Mouse (Mus musculus) urinary bladder, postnatal 36 days (tissue): Measurements from ENCODE around the gene Nfyb.

Source experiments
- DNase-seq, 2 experiments: peaks; one replicate each; pipeline ENCODE4 v3.0.0; 2022; ENCODE audit warnings: low spot score in 2 of 2, mixed read lengths in 1 of 2

Nfyb gene

DNA sequence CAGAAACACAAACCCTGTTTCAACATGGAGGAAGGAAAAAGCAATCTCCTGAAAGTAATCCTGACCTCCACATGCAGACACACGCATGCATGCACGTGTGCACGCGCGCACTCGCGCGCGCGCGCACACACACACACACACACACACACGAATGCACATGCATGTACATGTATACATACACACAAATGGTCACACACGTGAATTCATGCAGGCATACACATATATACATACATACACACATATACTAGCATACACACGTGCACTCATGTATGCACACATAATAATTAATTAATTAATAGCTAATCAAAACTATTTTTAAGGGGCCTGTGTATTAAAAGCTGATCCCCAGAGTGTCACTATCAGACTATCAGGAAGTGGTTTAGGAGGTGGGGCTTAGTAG, 15.9 kb upstream of the Nfyb start:
- no peak for DNase-seq

- no peak for DNase-seq
These were observed 15.0 kb upstream of the Nfyb start for GRCm38 (mm10) chr10:82778791-82779549.

DNA sequence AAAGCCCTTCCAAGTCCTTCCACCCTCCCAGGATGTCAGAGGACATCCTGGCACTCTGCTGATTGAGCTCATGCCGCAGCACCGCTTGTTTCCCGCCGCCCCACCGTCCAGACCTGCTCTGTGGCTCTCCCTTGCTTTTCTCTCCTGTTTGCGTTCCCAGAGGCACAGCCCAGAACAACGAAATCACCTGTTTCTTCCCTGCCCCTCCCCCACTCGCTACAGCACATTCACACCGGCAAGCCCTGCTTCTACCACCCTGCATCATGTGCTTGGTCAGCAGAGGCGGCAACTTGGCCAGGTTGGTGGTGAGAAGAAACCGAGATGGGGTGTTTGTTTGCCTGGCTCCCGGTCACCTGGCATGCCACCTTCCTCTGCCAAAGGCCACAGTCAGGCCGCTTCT, 13.9 kb upstream of the Nfyb start:
- DNase-seq = no peak

DNA sequence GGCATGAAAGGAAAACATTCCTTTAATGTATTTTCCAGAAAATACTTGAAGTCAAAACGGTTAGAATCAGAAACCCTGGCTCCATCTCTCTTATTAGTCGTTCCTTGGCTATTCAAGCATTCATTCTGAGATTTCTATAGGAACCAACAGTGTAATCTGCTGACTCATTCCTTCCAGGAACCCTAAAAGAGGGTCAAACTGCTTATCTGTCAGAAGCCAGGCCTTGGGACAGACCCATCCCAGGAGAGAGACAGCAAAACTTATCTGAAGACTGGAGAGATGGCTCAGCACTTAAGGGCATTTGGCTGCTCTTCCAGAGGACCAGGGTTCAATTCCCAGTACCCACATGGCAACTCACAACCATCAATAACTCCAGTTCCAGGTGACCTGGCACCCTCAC, 13.1 kb upstream of the Nfyb start:
- no peak for DNase-seq

DNA sequence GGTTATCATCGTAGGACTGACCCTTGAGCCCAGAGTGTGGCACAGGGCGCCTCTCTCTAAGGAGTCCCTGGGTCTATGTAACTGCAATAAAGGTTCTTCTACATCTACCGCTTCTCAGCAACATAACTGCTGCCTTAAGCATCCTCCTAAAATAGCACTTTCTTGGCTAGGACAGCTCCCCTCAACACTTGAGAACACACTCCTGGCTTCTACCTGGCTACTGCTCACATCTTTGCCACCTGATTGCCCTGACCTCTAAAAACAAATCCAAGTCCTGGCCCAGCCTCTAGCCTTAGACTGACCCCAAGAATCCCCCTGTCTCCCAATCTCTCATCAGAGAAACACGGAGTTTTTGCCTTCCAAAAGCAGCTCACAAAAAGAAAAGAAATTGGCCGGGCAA, 10.9 kb upstream of the Nfyb start:
- DNase-seq = no peak

DNA sequence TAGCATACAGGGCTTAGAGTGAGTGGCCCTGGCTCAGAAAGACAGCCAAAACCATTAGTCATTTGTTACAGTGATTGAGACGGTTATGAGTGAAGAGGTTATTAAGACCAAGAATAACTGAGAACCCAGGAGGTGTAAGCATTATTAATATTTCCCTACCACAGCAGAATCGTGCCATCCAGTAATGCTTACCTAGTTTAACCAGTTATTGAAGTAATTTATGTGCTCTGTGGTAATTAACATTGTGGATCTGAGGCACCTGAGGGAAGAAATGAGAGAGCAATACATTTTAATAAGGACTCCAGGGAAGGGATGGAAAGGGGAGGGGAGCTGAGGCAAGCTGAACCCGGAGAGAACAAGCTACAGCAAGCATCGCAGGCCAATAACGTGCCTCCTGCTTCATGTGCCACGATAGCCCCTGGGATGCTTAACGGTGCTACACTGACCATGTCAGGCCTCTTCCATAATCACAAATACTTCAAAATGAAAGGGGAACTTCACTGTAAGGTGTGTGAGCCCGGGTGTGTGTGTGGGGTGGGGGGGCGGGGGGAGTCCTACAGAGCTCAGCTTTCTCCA, 7.7 kb upstream of the Nfyb start:
- DNase-seq = no peak

DNA sequence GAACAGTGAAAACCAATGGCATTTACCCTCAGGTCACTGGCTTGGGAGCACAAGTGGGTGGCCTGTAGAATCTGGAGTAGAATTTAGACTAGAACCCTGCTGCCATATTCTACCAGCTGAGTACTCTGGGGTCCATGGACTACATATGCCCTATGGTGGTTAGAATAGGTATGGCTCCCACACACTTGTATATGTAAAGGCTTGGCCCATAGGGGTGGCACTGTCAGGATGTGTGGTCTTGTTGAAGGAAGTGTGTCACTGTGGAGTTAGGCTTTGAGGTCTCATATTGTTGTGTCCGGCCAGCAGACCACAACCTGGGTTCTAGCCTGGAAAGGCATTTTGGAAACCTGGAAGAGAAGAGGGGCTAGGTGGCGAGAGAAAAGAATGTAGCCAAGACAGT, 6.8 kb upstream of the Nfyb start:
- DNase-seq = no peak

DNA sequence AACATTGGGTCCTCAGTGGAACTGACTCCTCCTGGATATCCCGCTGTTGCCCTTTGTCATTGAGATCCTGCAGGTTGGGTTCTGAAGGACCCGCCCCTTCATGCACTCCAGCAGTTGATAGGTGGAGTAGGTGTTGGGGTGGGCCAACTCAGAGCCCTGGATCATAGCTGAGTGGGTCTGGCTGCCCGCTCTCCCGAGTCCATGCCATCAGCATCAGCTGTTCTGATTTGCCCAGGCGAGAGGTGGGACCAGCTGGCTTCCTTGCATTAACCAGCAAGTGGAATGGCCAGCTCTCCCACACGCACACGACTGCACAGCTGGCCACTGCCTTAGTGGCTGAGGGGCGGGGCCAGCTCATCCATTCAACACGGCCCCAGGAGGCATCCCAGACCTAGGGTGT, 5.0 kb upstream of the Nfyb start:
- no peak for DNase-seq

DNA sequence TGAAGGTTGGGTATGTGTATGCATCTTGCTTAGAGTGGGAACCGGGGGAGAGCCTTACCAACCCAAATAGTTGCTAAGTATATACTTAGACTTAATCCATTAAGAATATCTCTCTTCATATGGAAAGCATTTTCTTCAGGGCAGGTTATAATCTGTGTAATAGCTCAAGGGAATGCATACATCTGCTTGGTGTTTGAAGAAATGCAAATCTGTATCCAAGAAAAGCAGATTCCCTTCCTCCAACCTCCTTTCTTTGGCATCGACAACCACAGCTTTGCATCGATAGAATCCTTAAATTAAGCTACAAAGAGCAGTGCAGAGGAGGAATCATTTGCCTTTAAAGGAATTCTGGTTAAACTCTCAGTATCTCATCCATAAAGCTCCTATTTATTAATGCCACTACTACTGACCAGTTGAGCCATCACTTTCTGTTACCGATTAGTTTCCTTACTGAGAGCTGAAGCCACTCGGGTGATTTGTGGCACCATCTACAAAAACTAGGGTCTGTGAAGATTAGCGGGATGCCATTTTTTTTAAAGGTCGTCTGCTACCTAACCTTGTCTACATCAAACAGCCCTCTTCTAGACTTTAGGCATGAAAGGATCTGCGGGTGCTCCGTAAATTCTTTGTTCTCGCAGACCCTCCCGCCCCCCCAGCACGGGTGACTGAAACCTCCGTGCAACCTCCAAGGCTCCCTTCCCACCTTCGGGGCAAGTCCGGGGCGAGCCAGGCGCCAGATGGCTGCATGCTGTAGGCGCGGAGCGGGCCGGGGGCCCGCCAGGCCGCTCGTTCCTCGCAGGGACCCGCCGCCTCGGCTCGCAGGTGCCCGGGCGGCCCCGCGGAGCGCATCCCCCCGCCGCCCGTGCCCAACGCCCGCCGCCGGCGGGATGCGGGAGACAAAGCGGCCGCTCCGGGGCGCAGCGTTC, 925 bp downstream of the Nfyb start:
- DNase-seq = peak; percentile 25 to 38

DNA sequence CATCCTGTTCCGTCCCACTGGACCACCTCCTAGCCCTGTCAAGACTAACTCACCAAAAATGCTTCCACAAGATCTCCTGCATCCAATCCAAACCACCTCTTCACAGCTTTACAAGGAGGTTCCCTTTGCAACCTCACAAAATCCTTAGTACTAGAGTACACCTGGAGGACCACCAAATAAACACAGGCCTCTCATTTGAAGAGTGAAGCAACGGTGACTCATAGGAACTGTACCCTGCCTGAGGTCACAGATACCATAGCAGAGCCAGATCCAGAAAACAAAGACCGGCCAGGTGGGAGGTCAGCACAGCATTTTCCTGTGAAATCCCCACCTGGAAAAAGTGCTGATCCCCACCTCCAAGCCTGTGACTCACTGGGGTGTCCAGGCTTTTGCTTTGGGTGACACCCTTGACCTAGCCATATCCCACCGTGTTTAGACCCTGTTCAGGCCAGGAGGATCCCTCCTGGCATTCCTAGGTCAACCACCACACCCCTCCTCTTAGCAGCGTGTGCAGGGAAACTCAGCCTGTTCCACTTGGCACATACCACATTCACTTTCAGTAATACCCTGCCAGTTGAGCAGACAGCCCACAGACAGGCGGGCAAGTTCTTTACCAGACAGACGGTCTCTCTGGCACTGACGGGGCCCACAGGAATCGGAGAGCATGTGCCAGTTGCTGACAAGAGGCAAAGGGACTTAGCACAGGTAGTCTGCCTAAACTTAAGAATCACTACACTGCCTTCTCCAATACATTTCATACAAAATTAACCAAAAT, 2.7 kb downstream of the Nfyb start:
- DNase-seq = no peak

DNA sequence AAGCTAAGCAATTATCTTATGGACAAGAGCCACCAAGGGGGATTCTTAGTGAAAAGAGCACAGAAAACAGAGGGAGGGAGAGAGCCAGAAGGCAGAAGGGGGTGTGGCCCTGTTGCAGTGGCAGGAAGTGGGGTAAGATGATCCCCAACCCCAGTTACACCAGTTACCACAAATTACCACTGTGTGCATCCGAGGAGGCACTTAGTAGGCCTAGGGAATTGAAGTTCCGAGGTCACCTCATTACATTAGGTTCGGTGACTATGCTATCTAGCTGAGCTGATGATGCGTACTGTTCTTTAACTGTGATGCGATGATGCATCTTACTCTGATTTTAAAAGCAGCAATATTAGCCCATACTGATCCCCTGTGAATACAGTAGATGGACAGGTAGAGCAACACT, 4.2 kb downstream of the Nfyb start:
- no peak for DNase-seq

DNA sequence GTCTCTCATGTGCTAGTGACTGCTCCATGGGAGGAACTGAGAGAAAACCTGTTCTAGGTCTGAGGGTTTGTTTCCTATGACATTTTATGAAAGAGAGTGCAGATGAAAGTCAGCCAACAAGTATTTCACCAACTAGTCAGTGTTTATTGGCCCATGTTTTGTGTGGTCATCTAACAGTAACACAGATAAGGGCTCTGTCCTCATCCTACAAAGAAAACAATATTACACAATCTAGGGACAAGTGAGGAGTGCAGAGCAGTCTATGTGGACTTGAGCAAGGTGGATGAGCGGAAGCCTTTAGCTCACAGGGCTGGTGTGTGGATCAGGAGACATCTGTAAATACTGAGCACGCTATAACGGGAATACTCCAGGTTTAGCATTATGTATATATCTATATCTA, 5.1 kb downstream of the Nfyb start:
- no peak for DNase-seq

GRCm38 (mm10) chr10:82758368-82758767, 5.6 kb downstream of the Nfyb start:
- no peak for DNase-seq

DNA sequence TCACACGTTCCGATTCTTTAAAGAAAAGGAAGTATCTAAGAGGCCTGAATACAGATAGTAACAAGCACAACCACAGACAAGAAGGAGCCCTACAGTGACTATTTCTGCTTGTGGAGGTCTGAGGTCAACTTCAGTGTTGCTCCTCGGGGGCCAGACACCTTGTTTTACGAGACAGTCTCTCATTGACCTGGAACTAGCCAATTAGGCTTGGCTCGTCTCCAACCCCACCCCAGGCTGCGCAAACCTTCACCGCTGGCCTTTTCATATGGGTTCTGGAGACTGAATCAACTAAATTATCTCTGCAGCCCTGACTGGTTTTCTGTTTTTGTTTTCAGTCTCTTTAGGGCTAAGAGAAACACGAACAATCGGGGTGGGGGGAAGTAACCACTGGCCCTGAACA, 6.6 kb downstream of the Nfyb start:
- DNase-seq = no peak

DNA sequence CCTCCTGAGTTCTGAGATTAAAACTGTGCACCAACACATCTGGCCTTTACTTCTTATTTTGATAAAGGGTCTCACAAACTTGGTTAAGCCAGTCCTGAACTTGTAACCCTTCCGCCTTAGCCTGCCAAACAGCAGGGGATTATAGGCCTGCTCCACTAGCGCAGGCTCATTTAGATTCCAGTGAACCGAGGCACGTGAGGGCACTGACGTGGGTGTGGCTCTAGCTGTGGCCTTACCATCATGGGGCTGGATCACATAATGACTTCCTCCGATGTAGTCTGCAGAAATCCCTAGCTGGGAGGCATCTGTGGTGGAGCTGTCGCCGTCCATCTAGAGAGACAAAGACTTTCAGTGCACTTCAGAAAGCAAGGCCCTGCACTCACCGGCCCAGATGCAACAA, 7.5 kb downstream of the Nfyb start:
- no peak for DNase-seq

- DNase-seq = no peak
These were observed 8.6 kb downstream of the Nfyb start for GRCm38 (mm10) chr10:82755213-82755890.

DNA sequence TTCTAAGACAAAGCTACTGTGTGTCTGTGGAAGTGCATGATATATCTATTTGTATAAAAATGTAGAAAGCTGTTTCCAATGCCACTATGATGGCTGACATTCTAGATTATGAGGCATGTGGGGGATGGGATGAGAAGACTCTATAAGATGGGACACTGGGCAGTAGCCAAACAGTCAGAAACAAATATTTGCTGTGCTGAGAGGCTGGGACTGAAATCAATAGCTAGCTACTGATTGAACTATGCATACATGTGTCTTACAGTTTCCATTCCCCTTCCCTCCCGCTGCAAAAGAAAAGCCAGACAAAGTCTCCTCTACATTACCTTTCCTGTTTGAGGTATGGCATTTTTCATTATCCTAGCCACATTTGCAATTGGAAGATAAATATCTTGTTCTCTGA, 9.3 kb downstream of the Nfyb start:
- DNase-seq = no peak

- DNase-seq = no peak
These were observed 11.0 kb downstream of the Nfyb start for GRCm38 (mm10) chr10:82752921-82753320.

GRCm38 (mm10) chr10:82750778-82751177, 13.2 kb downstream of the Nfyb start:
- DNase-seq = no peak

DNA sequence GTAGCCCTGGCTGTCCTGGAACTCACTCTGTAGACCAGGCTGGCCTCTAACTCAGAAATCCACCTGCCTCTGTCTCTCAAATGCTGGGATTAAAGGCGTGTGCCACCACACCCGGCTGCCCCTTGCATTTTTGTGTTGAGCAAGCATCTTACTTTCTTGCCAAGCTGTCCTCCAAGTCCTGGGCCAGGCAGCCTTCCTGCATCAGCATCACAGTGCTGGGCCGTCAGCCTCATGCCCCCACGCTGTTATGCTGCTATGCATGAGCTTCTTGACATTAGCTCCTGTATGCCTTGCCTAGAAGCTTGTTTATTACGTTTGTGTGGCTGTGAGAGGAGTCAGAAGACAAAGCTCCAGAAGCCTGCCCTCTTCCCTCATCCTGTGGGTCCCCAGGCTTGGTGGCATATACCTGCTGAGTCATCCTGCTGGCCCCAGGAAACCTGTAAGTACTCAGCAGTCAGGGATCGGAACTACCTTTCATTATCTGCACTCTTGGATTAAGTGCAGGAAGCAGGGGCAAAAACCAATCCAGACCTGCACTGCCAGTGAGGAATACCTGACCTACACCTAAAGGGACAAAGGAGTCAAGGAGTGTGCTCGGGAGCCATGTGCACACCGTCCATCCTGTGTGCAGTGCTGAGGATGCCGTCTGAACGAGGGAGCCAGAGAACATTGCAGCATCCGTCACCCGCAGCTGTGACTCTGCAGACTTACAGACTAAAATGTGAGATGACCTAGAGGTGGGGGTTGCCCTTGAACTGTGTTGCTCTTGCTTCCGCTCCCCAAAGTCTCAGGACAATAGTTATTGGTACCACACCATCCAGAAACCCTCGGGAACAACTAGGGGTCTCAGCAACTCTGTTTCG, 16.7 kb downstream of the Nfyb start:
- no peak for DNase-seq
